Mouse (Mus musculus) stomach, embryonic 15.5 days (tissue): Measurements from ENCODE around the gene Fbxl20. TPM values are rescaled to one million over a fixed set of nuclear protein-coding genes. Genes with fewer than 3 reads are reported as not detected.
A peak's percentile ranks its signal among the peaks of the same experiment; 100 is the strongest.

ENCODE experiments used
- ATAC-seq: fragments of 200-750 bp; cut with Nextera tagmentation; 2 replicates; pipeline ENCODE4 v1.8.0; 2017; ENCODE audit warnings: low read depth, moderate number of reproducible peaks, moderate TSS enrichment; ENCODE audit not compliant: insufficient read depth, low FRiP score
- H3K27ac ChIP-seq: fragments of 300-500 bp; sonication (generic); 2 replicates; pipeline ENCODE4 v1.5.1; 2015; ENCODE audit warnings: mild to moderate bottlenecking, inconsistent platforms
- H3K27me3 ChIP-seq: fragments of 300-500 bp; sonication (generic); replicated peaks from 2 replicates; pipeline ENCODE4 v1.6.1; 2015; ENCODE audit warnings: inconsistent platforms
- H3K36me3 ChIP-seq: fragments of 300-500 bp; sonication (generic); 2 replicates; pipeline ENCODE4 v1.6.1; 2015; ENCODE audit warnings: inconsistent platforms
- H3K4me1 ChIP-seq: fragments of 300-500 bp; sonication (generic); 2 replicates; pipeline ENCODE4 v1.6.1; 2015; ENCODE audit warnings: inconsistent platforms
- H3K4me2 ChIP-seq: fragments of 300-500 bp; sonication (generic); 2 replicates; pipeline ENCODE4 v1.6.1; 2015; ENCODE audit warnings: mild to moderate bottlenecking, inconsistent platforms
- H3K4me3 ChIP-seq: fragments of 300-500 bp; sonication (generic); replicated peaks from 2 replicates; pipeline ENCODE4 v1.5.1; 2015; ENCODE audit warnings: inconsistent platforms
- H3K9ac ChIP-seq: fragments of 300-500 bp; sonication (generic); 2 replicates; pipeline ENCODE4 v1.6.1; 2015; ENCODE audit warnings: inconsistent platforms
- H3K9me3 ChIP-seq: fragments of 300-500 bp; sonication (generic); 2 replicates; pipeline ENCODE4 v1.6.1; 2016; ENCODE audit warnings: inconsistent platforms
- WGBS: fragments of 180-500 bp; shearing (Covaris S2); methylation state at CpG from one replicate; pipeline ENCODE4 v1.1.7; 2015; 5-methylcytosine and 5-hydroxymethylcytosine counted together
- polyA plus RNA-seq: library from polyadenylated mRNA; unstranded; fragments of >200 nt; fragmentation: Nextera tagmentation; extraction: Ambion mirVana; gene quantifications from 2 replicates; pipeline ENCODE4 v1.2.1, GENCODE M21; 2015

Fbxl20 gene
- polyA plus RNA-seq, 1 experiment from 2014 or later = 17.3 TPM

DNA sequence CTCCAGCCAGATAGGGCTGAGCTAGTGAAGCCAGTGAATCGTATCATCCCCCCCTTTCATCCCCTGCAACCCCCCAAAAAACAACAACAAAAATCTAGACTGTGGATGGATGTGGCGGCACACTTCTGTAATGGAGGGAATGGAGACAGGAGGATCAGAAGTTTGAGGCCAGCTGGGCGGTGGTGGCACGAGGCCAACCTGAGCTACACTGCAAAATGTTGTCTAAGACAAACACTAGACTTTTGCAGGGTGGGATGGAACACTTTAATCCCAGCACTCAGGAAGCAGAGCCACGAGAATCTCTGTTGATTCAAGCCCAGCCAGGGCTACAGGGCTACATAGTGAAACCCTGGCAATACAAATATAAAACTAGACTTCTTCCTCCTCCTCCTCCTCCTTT is 106.1 kb downstream of the Fbxl20 start:
- H3K4me2 ChIP-seq = no peak overlapping the region
- 58% methylated on average over 5 of the region's 5 CpGs for WGBS
- H3K36me3 ChIP-seq = no peaks in the 10 kb centered on the region
- no peak overlapping the region for H3K4me3 ChIP-seq
- H3K4me1 ChIP-seq = no peaks in the 10 kb centered on the region
- no peak overlapping the region for H3K9ac ChIP-seq
- peaks cover 4% of the 10 kb centered on the region for H3K27me3 ChIP-seq
- H3K27ac ChIP-seq = no peak overlapping the region
- ATAC-seq = no peak
- H3K9me3 ChIP-seq = no peaks in the 10 kb centered on the region

DNA sequence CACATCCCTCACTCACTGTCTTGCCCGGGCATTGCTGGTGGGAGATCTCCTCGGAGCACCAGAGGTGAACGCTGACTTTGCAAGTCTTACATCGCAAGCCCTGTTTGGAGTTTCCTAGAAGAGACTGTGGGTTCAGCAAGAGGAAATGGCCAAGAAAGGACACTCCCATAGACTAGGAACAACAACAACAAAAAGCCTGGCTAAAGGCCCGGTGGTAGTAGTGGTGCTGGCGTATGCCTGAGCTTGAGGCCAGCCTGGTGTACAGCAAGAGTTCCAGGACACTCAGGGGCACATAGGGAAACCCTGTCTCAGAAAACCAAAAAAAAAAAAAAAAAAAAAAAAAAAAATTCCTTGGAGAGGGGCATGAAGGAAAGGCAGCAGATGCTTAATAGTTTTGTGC is 107.5 kb downstream of the Fbxl20 start:
- Histone ChIP-seq H3K9ac (no peak overlapping the region), H3K4me2 (no peak overlapping the region), H3K27ac (no peak overlapping the region), H3K9me3 (no peaks in the 10 kb centered on the region), H3K36me3 (no peaks in the 10 kb centered on the region), H3K4me3 (no peak overlapping the region), H3K27me3 (peaks cover 4% of the 10 kb centered on the region; the same call in 1 of the 2 replicates), H3K4me1 (no peaks in the 10 kb centered on the region)
- WGBS = 80% methylated on average over 6 of the region's 6 CpGs
- no peak for ATAC-seq

DNA sequence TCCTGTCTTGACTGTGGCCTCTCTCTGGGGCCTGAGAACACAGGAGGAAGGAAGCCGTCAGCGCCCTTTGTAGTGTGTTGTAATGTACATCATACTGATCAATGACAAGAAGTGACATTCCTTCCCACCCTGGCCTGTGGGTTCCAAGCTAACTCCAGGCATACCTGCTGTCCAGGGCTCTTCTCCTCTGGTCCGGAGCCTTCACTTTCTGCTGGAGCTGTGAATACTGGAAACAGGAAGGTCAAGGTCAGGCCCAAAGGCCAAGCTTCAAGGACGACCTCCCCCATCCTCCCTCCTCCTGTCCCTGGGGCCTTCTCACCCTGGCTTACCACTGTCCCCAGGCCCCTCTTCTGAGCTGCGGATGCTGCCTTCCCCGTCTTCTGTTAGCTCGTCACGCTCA is 109.2 kb downstream of the Fbxl20 start:
- Histone ChIP-seq H3K9me3 (no peaks in the 10 kb centered on the region), H3K36me3 (no peaks in the 10 kb centered on the region), H3K4me3 (no peak overlapping the region), H3K4me1 (peaks cover 4% of the 10 kb centered on the region), H3K9ac (no peak overlapping the region), H3K27me3 (peaks cover 14% of the 10 kb centered on the region; the same call in 1 of the 2 replicates), H3K27ac (no peak overlapping the region), H3K4me2 (no peak overlapping the region)
- ATAC-seq = no peak
- WGBS = 79% methylated on average over 8 of the region's 8 CpGs

DNA sequence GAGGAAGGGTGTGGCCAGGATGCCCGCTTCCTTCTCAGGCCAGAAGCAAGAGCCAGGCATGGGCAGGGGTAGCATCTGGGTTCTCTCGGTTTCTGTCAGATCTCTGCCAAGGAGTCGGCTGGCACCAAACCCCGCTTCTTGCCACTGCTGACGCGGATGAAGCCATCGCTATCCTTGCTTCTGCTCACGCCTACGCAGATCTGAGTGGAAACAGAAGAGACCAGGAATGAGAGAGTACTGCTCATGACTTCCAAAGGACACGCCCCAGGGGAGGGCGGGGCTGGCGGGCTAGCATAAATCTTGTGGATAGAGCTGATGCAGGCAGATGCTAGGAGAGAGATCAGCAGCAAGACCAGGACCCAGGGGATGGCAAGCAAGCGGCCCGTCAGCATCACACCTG is 112.3 kb downstream of the Fbxl20 start:
- no peak overlapping the region for H3K27ac ChIP-seq
- peaks cover 17% of the 10 kb centered on the region; the same call in 1 of the 2 replicates for H3K27me3 ChIP-seq
- no peaks in the 10 kb centered on the region for H3K9me3 ChIP-seq
- H3K9ac ChIP-seq = no peak overlapping the region
- peaks cover 14% of the 10 kb centered on the region for H3K4me1 ChIP-seq
- no peak overlapping the region for H3K4me3 ChIP-seq
- ATAC-seq = no peak
- WGBS = 64% methylated on average over 14 of the region's 14 CpGs
- H3K36me3 ChIP-seq = no peaks in the 10 kb centered on the region
- H3K4me2 ChIP-seq = no peak overlapping the region

GRCm38 (mm10) chr11:98035977-98036377 is 114.2 kb downstream of the Fbxl20 start:
- Histone ChIP-seq H3K27ac (no peak overlapping the region), H3K36me3 (peaks cover 4% of the 10 kb centered on the region), H3K9ac (no peak overlapping the region), H3K27me3 (peaks cover 17% of the 10 kb centered on the region; the same call in 1 of the 2 replicates), H3K4me2 (peak overlapping the region; percentile 66), H3K4me3 (peak overlapping the region; percentile 32), H3K4me1 (peaks cover 14% of the 10 kb centered on the region), H3K9me3 (no peaks in the 10 kb centered on the region)
- 1% methylated on average over 25 of the region's 27 CpGs for WGBS
- ATAC-seq = peak; percentile 45; the same call in 1 of the 2 replicates

GRCm38 (mm10) chr11:98034840-98035239 is 115.4 kb downstream of the Fbxl20 start:
- Histone ChIP-seq H3K9ac (no peak overlapping the region), H3K4me1 (peaks cover 14% of the 10 kb centered on the region), H3K9me3 (no peaks in the 10 kb centered on the region), H3K4me2 (no peak overlapping the region), H3K36me3 (peaks cover 14% of the 10 kb centered on the region), H3K4me3 (no peak overlapping the region), H3K27me3 (peaks cover 17% of the 10 kb centered on the region; the same call in 1 of the 2 replicates), H3K27ac (no peak overlapping the region)
- 45% methylated on average over 4 of the region's 4 CpGs for WGBS
- ATAC-seq = no peak

DNA sequence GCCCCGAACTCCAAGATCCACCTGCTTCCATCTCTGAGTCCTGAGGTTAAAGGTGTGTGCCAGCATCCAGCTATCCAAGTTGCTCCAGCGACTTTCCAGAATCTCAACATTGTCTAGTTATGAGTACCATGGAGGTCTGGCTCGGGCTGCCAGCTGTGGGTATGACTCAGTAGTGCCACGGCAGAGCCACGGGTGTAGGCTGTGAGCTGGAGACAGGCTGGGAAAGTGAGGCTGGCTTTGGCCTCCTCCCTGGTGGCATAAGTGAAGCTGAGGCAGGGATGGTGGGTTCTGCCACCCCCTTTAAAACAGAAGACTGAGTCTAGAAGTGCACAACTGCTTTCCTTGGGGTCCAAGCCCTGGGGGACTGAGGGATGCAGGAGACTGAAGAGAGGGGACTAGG is 116.1 kb downstream of the Fbxl20 start:
- no peaks in the 10 kb centered on the region for H3K9me3 ChIP-seq
- H3K36me3 ChIP-seq = peaks cover 22% of the 10 kb centered on the region
- peaks cover 17% of the 10 kb centered on the region; the same call in 1 of the 2 replicates for H3K27me3 ChIP-seq
- no peak overlapping the region for H3K27ac ChIP-seq
- H3K4me3 ChIP-seq = no peak overlapping the region
- no peak for ATAC-seq
- no peak overlapping the region for H3K9ac ChIP-seq
- H3K4me1 ChIP-seq = peaks cover 14% of the 10 kb centered on the region
- 70% methylated on average over 5 of the region's 5 CpGs for WGBS
- no peak overlapping the region for H3K4me2 ChIP-seq

Other genes starting within 250 kb of the Fbxl20 start
- 0.73 and 1.0 TPM in 2 replicates for gene Plxdc1, start 164.0 kb downstream of the Fbxl20 start, polyA plus RNA-seq
- 8.2 and 13.4 TPM in 2 replicates for gene Arl5c, start 154.2 kb downstream of the Fbxl20 start, polyA plus RNA-seq
- gene Cacnb1, start 127.4 kb downstream of the Fbxl20 start, polyA plus RNA-seq = 7.3 and 9.5 TPM in 2 replicates
- gene Rpl19, start 123.7 kb downstream of the Fbxl20 start, polyA plus RNA-seq = 855 and 1,061 TPM in 2 replicates
- gene Stac2, start 96.9 kb downstream of the Fbxl20 start, polyA plus RNA-seq = 0.21 and 0.41 TPM in 2 replicates
- 54.5 and 57.4 TPM in 2 replicates for gene Med1, start 42.9 kb upstream of the Fbxl20 start, polyA plus RNA-seq
- gene Cdk12, start 52.7 kb upstream of the Fbxl20 start, polyA plus RNA-seq = 9.4 and 9.7 TPM in 2 replicates
- 0.09 and 0.18 TPM in 2 replicates for gene Neurod2, start 179.2 kb upstream of the Fbxl20 start, polyA plus RNA-seq
- 20.2 and 21.5 TPM in 2 replicates for gene Ppp1r1b, start 198.0 kb upstream of the Fbxl20 start, polyA plus RNA-seq
- 41.1 and 46.4 TPM in 2 replicates for gene Stard3, start 208.0 kb upstream of the Fbxl20 start, polyA plus RNA-seq
- gene Tcap, start 233.4 kb upstream of the Fbxl20 start, polyA plus RNA-seq = 0.23 and 0.43 TPM in 2 replicates
- 0.22 TPM in 1 of 2 replicates, not detected in the other for gene Pnmt, start 236.0 kb upstream of the Fbxl20 start, polyA plus RNA-seq